Mouse (Mus musculus) large intestine, adult 2 months (tissue): ENCODE measurements around the gene Rcan2. TPM values are rescaled to one million over a fixed set of nuclear protein-coding genes. Genes with fewer than 3 reads are reported as not detected.

Experiments used
- DNase-seq: peaks from one replicate; pipeline ENCODE4 v3.0.0-alpha.2; 2012; ENCODE audit warnings: low read depth, low spot score
- WGBS: fragments of 180-500 bp; shearing (Covaris S2); methylation state at CpG from one replicate; pipeline ENCODE4 v1.1.7; 2018; 5-methylcytosine and 5-hydroxymethylcytosine counted together
- polyA plus RNA-seq: library from polyadenylated mRNA; depleted of rRNA; stranded (reverse); fragments of >200 nt; gene quantifications from 2 replicates; pipeline ENCODE4 v1.2.3, GENCODE M21; 2012

Gene Rcan2
- polyA plus RNA-seq, 1 experiment = 0.72 TPM

DNA sequence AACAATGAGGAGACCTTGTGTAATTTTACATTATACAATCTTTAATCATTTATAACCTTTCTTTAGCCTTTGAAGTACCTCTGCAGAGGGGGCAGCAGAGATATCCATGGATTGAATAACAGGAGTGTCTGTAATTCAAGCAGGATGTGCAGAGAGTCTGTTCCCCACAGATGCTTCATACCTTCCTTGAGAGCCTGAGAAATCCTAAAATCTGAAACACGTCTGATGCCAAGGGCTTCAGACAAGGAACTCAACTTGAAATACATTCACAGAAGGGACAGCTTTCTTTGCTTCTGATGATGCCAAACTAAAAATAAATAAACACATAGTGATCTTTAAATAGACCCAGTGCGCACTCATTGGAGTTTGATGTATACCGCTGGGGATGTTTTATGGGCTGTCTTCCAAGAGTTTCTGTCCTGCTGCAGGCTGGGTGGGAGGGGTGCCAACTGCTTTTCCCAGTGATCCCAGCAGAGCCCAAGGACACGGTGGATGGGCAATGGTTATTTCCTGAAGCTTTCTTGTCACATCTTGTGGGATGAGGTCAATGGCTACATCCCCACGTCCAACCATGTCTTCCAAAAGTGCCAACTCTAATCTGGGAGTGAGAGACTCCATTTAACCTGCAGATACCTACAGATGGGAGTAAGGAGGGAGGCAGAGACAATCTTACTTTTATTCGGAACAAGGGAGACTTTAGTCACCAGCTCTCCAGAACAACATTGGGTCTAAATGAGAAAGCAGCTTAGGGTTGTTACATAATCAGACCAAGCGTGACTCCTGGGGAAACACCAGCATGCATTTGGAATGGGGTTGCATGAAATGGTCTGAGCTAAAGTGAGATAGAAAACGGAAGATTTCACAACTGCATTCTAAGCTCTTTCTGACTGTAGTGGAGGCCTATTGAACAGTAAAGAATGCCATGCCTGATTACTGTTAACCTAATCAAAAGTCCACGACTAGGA is 102.9 kb downstream of the Rcan2 start:
- DNase-seq = no peak
- 59% methylated on average over 9 of the region's 9 CpGs for WGBS

DNA sequence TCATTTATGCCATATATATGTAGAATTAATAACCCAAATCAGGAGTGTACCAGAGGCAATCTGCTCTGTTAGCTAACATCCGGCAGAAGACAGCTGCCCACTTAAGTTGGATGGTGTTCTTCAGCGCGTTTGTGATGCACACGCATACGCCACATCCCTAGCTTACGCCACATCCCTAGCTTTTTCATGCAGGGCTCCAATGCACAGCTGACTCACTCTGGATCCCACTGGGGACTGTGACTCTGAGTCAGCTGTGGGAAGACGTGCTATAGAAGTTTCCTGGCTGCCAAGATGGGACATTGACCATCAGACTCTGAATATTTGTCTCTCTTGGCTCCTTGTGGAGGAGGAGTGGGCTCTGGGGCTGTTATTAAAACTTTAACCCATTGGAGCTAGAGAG is 103.7 kb downstream of the Rcan2 start:
- no peak for DNase-seq
- 90% methylated on average over 7 of the region's 7 CpGs for WGBS

DNA sequence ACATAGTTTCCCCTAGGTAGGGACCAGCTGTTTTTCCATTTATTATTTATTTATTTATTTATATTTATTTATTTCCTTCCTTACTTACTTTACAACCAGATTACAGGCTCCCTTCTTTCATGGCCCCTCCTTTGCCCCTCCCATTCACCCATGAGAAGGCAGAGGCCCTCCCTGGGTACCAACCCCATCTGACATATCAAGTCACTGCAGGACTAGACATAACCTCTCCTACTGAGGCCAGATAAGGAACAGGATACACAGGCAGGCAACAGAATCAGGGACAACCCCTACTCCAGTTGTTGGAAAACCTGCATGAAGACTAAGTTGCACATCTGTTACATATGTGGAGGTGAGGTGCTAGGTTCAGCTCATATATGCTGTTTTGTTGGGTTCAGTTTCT is 105.6 kb downstream of the Rcan2 start:
- DNase-seq = no peak

DNA sequence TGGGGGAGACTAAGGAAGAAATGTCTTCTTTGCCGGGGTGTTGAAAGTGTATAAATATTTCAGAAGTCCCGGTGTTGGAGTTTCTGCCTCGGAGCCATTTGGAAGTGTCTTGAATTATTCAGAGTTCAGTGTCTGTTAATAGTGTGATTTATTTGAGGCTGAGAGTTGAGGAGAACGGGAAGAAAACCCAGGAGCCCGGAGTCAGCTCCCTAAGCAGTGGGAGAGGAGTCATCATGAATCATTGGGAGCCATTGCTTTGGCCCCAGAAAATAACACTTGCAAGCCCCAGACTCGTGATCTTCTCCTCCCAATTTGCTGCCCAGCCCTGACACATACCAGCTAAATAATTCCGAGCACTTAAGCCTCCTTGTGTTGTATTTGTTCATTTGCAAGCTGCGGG is 115.0 kb downstream of the Rcan2 start:
- 42% methylated on average over 8 of the region's 8 CpGs for WGBS
- DNase-seq = no peak

DNA sequence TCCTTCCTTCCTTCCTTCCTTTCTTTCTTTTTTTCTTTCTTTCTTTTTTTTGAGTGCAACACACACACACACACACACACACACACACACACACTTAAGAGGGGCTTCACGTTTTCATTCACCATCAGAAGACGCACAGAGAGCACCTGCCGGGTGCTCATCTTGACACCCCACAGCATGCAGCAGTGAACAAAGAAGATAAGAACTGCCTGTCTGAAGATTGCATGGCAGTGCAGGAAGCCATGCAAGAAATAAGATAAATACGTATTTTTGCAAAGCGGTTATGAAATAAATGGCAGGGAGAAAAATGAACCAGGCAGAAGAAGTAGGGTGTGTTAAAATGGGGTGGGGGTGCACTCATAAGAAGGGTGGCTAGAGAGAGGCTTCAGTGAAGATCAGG is 116.0 kb downstream of the Rcan2 start:
- DNase-seq = no peak
- WGBS = 75% methylated on average over 5 of the region's 5 CpGs

GRCm38 (mm10) chr17:43929856-43930255 is 128.7 kb downstream of the Rcan2 start:
- DNase-seq = no peak
- 92% methylated on average over 4 of the region's 4 CpGs for WGBS

GRCm38 (mm10) chr17:43931731-43932130 is 130.6 kb downstream of the Rcan2 start:
- no peak for DNase-seq
- WGBS = 93% methylated on average over 11 of the region's 11 CpGs

DNA sequence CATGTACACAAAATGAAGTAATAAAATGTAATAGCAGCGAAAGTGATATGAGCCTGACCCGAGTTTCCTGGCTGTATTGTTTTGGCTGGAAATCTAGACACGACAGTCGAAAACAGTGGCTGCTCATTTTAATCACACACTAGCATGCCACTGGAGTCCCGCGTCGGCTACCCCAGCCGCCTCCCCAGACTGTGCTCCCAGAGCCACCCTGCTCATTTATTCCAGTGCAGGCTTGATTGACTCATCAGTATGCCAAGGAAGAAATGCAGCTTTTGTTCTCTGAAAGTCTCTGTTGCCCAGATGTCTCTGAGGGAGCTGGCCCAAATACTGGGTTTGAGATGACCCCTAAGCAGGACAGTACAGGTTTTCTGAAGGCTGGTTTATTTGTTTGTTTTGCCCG is 132.9 kb downstream of the Rcan2 start:
- WGBS = 71% methylated on average over 9 of the region's 9 CpGs
- no peak for DNase-seq

DNA sequence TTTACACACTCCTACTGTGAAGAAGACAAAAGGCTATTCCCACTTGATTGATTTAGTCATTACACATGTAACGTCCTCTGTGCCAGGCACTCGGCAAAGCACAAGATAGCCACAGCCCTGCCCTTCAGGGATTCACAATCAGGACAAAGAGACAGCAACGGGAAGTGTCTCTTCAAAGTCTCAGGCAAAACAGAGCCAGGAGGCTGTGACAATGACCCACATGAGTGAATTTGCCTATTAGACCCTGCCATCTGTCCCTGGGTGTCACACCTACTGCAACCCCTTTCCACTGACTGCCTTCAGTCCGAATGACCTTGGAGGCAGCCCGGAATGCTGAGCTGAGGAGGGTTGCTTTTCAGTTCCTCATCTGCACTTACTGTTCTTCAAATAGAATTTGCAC is 151.1 kb downstream of the Rcan2 start:
- 16% methylated on average over 5 of the region's 5 CpGs for WGBS

GRCm38 (mm10) chr17:43952661-43953534 is 151.7 kb downstream of the Rcan2 start:
- 19% methylated on average over 16 of the region's 17 CpGs for WGBS
- DNase-seq = no peak

More for the DNA sequence above, 151.1 kb downstream of the Rcan2 start:
- no peak for DNase-seq

DNA sequence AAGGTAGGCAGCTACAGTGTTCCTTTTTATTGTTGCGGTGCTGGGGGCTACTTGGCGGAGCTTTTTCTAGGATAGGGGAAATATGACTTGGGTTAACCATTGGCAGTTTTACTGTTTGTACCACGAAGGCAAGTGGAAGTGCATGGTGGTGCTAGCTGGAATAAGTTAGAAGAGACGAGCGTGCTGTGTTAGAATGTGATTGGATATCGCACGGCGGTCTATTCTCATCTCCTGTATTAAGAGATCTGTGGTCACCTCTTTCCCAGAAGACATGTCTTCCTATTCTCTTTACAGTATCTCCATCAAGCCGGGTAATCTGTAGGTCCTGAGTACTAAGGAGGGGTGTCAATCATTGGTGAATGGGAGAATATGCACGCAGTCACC is 152.4 kb downstream of the Rcan2 start:
- no peak for DNase-seq
- WGBS = 76% methylated on average over 10 of the region's 10 CpGs

DNA sequence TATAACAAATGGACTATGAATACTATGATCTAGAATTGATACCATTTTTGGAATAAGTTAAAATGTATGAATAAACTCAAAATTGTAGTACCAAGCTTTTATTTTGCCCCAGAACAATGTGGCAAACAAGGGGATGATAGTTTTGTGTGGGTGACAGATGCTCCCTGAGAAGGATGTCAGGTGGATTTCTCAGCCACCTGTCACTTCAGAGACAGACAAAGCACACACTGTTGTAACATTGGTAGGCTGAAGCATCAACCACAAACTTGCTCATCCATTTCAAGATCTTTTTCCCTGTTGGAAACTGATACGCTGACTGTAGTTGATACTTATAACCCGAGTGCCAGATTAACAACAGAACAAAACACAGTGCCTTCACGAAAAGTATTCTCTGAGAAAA is 158.6 kb downstream of the Rcan2 start:
- WGBS = 92% methylated on average over 3 of the region's 3 CpGs
- DNase-seq = no peak

DNA sequence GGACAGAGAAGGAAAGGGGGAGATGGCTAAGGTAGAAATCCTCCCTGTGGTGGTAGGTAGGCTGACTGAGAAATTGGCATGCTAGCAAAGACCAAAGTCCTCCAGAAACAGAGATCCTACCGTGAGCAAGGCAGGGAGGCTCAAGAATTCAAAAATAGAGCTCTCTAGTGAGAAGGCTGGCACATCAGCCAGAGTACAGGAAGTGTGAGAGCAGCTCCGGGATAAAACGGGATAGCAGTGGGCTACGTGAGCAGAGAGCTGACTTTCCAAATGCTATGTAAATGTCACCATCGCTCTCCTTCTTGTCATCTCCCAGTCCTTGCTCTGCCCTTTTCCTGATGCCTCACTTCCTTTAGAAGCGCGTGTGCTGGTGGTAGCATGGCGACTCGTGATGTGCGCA is 168.8 kb downstream of the Rcan2 start:
- DNase-seq = no peak

DNA sequence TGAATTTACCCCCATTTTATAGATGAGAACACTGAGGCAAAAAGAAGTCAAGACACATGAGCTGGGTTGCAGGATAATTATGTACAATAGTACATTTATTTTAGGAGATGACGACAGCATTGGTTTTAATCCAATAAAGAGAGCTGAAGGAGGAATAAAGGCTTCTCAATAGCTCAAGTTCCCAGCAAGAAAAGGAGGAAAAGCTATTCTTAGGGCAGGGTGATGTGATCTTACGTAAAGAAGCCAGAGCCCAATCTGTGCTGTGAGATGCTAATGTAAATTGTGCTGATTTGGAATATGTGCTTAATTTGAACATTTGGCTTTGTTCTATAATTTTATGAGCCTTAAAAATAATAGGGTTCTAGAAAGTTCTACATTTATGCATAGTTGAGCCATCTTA is 176.4 kb downstream of the Rcan2 start:
- no peak for DNase-seq

More for the DNA sequence above, 168.8 kb downstream of the Rcan2 start:
- 88% methylated on average over 10 of the region's 10 CpGs for WGBS

GRCm38 (mm10) chr17:43979925-43980324 is 178.8 kb downstream of the Rcan2 start:
- 81% methylated on average over 3 of the region's 3 CpGs for WGBS
- DNase-seq = no peak

More for the DNA sequence above, 176.4 kb downstream of the Rcan2 start:
- 84% methylated on average over 2 of the region's 2 CpGs for WGBS

- WGBS = 69% methylated on average over 1 of the region's 1 CpGs
- no peak for DNase-seq
Measured at GRCm38 (mm10) chr17:43982505-43982904, 181.4 kb downstream of the Rcan2 start.

- no peak for DNase-seq
- WGBS = 45% methylated on average over 5 of the region's 5 CpGs
Measured at GRCm38 (mm10) chr17:43989334-43989945, 188.3 kb downstream of the Rcan2 start.

DNA sequence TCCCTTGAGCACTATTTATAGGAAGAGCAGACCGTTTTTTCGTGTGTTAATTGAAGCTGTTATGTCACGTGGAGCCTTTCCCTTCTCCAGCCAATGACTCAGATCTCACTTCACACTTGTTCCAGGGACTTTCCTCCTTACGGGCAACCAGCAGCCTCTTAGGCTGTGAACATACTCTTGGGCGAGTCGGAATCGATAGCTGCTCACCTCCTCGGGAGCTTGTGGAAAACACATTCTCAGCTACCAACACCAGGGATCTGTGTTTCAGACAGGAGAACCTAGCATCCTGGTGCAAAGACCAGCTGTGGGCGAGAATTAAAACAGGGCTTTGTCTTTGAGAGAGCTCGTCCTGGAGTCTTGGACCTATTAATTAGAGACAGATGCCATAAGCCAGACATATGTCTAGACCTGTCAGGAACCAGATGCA is 189.8 kb downstream of the Rcan2 start:
- DNase-seq = no peak
- 64% methylated on average over 10 of the region's 10 CpGs for WGBS

DNA sequence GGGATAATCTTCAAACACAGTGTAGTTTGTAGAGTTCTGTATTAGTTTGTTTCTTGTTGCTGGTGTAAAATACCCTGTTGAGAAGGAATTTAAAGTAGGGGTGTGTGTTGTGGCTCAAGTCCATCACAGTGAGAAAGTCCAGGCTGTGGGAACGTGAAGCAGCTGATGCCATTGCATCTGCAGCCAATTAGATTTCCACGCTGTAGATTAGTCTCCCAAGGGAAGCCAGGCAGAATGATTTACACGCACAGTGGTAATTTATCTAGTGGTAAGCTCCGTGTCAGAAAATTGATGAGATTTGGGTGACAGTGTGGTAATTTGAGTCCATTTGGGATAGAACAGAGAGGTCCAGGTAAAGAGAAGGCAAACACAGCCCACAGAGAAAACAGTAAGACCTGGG is 192.9 kb downstream of the Rcan2 start:
- no peak for DNase-seq
- WGBS = 63% methylated on average over 4 of the region's 4 CpGs

DNA sequence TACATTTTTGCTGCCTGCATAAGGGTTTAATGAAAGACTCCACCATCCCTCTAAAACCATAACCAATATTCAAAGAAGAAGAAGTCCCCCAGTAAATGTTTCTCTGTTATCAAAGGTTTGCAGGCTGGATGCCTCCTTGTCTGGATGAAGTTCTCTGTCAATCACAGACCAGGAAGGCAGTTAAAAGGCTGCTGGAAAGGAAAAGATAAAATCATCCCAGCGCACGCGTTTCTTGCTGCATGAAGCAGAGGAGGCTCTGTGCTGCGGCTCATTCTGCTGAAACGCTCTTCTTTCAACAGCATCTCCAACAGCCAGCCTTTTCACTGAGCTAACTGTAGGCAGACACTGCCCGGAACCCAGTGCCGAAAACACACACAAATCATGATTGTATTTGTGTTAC is 196.4 kb downstream of the Rcan2 start:
- no peak for DNase-seq
- 88% methylated on average over 7 of the region's 7 CpGs for WGBS
